Mouse (Mus musculus): ENCODE results near the gene Acot3.

GRCm38 (mm10) chr12:84034108-84034507 is 17.8 kb upstream of the Acot3 start:
- TF ChIP-seq FLI1 (IDR thresholded peaks at IDR 0.05; ENCODE audit: low read length) (no peak), GATA1 (IDR thresholded peaks at IDR 0.05; ENCODE audit: borderline replicate concordance, low read length) (no peak)

All from megakaryocyte, embryonic 14.5 days (primary cell).